Mouse (Mus musculus) spleen, adult 2 months (tissue): Measurements from ENCODE around the gene Gm9903. TPM values are rescaled to one million over a fixed set of nuclear protein-coding genes. Genes with fewer than 3 reads are reported as not detected.

Experiments used
- DNase-seq, 2 experiments: peaks; one replicate each; pipeline versions ENCODE4 v3.0.0 to v3.0.0-alpha.2; 2012 to 2021; ENCODE audit warnings: low spot score in 2 of 2, low read depth in 1 of 2
- H3K27ac ChIP-seq: fragments of 200-500 bp; 2 replicates; pipeline ENCODE4 v1.5.1; 2012; ENCODE audit warnings: low read length, inconsistent platforms; ENCODE audit not compliant: insufficient read depth
- H3K27me3 ChIP-seq: fragments of 200-500 bp; 2 replicates; pipeline ENCODE4 v1.6.1; 2012; ENCODE audit warnings: mild to moderate bottlenecking, moderate library complexity, low read length, inconsistent platforms; ENCODE audit not compliant: control insufficient read depth, insufficient read depth
- H3K36me3 ChIP-seq: fragments of 200-500 bp; 2 replicates; pipeline ENCODE4 v1.6.1; 2012; ENCODE audit warnings: mild to moderate bottlenecking, low read length, inconsistent platforms; ENCODE audit not compliant: control insufficient read depth, insufficient read depth
- H3K4me1 ChIP-seq: fragments of 200-500 bp; 2 replicates; pipeline ENCODE4 v1.6.1; 2011; ENCODE audit warnings: inconsistent platforms; ENCODE audit not compliant: control insufficient read depth, insufficient read depth, insufficient read length
- H3K4me3 ChIP-seq: fragments of 200-500 bp; 2 replicates; pipeline ENCODE4 v1.5.1; 2011; ENCODE audit warnings: mild to moderate bottlenecking, inconsistent platforms; ENCODE audit not compliant: insufficient read depth, insufficient read length; ENCODE audit errors: extremely low read depth
- CTCF ChIP-seq: fragments of 200-500 bp; IDR thresholded peaks from 2 replicates; pipeline ENCODE4 v1.5.1; 2011; ENCODE audit warnings: mild to moderate bottlenecking, inconsistent platforms; ENCODE audit not compliant: insufficient read depth, insufficient read length, insufficient replicate concordance; ENCODE audit errors: extremely low read depth
- POLR2A ChIP-seq: fragments of 200-500 bp; IDR thresholded peaks from 2 replicates; pipeline ENCODE4 v1.6.1; 2011; ENCODE audit warnings: low read depth, low read length, inconsistent platforms
- WGBS: fragments of 180-500 bp; shearing (Covaris S2); methylation state at CpG from one replicate; pipeline ENCODE4 v1.1.7; 2018; 5-methylcytosine and 5-hydroxymethylcytosine counted together
- polyA plus RNA-seq: library from polyadenylated mRNA; depleted of rRNA; stranded (reverse); fragments of >200 nt; gene quantifications from 2 replicates; pipeline ENCODE4 v1.2.3, GENCODE M21; 2012

Gm9903 gene
- polyA plus RNA-seq, 1 experiment = 0.43 TPM

DNA sequence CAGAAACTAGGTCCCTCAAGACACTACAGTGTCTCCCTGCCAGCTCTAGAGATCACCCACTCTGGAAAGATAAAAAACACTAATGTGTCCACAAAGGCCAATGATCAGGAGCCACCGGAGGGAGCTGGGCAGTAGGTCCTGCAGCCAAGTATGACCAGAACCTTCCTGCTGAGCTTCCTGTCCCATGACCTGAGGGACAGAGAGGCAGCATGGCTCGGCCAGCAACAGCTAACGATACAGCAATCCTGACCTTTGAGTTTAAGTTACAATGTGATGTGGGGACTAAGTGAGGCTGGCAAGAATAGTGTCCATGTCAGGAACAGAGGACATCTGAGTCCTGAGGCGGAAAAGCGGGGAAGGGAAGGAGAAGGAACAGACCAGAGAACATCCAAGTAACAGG lies 24.4 kb upstream of the Gm9903 start:
- DNase-seq = no peak
- 87% methylated on average over 5 of the region's 5 CpGs for WGBS

DNA sequence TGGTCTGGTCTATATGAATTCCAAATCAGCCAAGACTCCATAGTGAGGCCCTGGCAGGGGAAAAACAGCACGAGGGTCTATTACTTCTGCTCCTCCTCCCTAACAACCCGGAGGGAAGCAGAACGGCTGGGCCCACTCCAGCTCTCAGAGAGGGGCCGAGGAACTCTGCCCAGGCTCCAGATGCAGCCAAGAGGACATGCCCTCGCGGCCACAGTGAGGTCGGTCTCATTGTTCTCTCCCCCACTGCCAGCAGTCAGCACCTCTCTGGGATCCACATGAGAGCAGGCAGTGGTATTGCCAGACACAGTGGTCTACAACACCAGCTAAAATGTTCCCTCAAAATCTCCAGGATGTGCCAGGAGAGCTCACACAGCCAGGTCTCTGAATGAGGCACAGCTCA lies 23.1 kb upstream of the Gm9903 start:
- Histone ChIP-seq H3K27ac (no peak overlapping the region), H3K4me3 (no peak overlapping the region), H3K36me3 (peaks cover 21% of the 10 kb centered on the region), H3K27me3 (no peaks in the 10 kb centered on the region), H3K4me1 (no peaks in the 10 kb centered on the region)
- DNase-seq = no peak
- 93% methylated on average over 7 of the region's 7 CpGs for WGBS
- TF ChIP-seq CTCF (no peak), POLR2A (no peak)

More for the DNA sequence above, 24.4 kb upstream of the Gm9903 start:
- Histone ChIP-seq H3K4me3 (no peak overlapping the region), H3K27ac (no peak overlapping the region), H3K27me3 (no peaks in the 10 kb centered on the region), H3K36me3 (peaks cover 23% of the 10 kb centered on the region), H3K4me1 (no peaks in the 10 kb centered on the region)
- TF ChIP-seq CTCF (no peak), POLR2A (no peak)

DNA sequence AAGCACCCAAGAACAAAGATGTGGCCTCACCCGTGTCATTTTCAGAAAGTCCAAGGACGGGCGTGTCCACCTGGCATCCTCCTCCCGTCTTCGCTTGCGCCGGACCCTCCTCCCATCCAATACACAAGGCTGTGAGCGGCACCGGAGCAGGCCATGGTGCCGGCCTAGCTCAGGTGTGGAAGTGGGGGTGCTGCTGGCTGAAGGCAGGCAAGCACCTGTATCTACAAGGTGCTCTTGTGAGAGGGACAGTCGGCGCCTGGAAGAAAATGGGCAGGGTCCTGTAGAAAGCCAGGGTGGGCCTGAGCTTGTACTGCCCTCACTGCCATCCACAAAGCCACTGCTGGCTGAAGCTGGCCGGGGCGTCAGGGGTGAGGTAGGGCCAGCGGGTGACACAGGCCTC lies 22.3 kb upstream of the Gm9903 start:
- TF ChIP-seq POLR2A = no peak
- TF ChIP-seq CTCF = no peak
- no peaks in the 10 kb centered on the region for H3K27me3 ChIP-seq
- H3K4me3 ChIP-seq = no peak overlapping the region
- no peak for DNase-seq
- no peak overlapping the region for H3K27ac ChIP-seq
- WGBS = 96% methylated on average over 15 of the region's 15 CpGs
- no peaks in the 10 kb centered on the region for H3K4me1 ChIP-seq
- peaks cover 24% of the 10 kb centered on the region for H3K36me3 ChIP-seq

DNA sequence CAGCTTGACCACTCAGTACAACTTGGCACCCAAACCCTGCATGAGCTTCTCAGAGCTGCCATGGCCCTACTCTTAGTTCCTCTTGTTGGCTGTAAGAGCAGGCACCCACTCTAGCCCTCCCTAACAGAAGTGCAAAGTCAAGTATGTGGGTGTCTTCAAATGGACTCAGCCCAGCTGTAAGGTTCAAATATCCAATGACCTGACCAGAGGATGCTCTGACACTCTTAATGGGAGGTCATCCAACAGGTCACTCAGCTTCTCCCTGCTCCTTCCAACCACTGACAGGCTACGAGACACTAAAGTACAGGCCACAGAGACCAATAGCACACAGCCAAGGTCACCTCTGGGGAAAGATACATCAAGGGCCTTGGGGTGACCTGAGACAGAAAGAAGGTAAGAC lies 20.5 kb upstream of the Gm9903 start:
- peaks cover 31% of the 10 kb centered on the region for H3K36me3 ChIP-seq
- DNase-seq = no peak
- no peaks in the 10 kb centered on the region for H3K27me3 ChIP-seq
- no peak overlapping the region for H3K4me3 ChIP-seq
- no peak for TF ChIP-seq POLR2A
- TF ChIP-seq CTCF = no peak
- 100% methylated on average over 1 of the region's 1 CpGs for WGBS
- H3K4me1 ChIP-seq = no peaks in the 10 kb centered on the region
- no peak overlapping the region for H3K27ac ChIP-seq

DNA sequence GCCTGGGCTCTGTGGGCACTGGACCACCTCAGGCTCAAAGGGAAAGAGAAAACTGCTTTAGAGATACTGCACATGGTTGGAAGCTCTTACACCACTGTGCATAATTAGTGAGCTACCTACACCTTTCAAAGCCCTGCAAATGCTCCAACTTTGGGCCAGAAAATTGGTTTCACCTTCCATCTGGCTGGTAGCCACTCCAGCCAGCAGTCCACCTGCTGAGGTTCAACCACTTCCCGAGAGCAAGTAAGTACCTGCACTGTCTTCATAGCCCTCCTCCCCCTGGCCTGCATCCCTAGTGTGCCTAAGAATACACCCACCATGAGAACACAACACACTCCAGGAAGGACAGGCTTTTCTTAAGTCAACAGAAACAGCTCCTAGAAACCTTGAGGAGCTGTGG lies 17.9 kb upstream of the Gm9903 start:
- no peak for DNase-seq
- H3K36me3 ChIP-seq = peaks cover 33% of the 10 kb centered on the region
- TF ChIP-seq POLR2A (no peak), CTCF (no peak)
- 94% methylated on average over 1 of the region's 1 CpGs for WGBS
- no peak overlapping the region for H3K27ac ChIP-seq
- no peak overlapping the region for H3K4me3 ChIP-seq
- no peaks in the 10 kb centered on the region for H3K4me1 ChIP-seq
- no peaks in the 10 kb centered on the region for H3K27me3 ChIP-seq

DNA sequence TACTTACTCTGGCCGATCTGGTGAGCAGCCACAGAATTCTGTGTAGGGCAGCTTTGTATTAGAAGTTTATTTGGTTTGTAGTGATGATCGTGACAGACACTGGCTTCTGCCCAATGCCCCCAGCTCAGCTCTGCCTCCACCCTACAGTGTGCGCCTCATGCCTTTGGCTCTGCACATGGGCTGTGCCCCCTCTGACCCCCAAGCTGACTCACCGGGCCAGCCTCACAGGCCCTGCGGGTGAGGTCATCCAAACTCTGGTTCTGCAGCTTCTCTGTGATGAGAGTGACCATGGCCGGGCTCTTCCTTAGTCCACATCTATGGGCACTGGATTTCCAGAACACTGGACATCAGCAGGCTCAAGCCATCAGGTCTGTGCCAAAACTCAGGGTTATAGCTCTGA lies 15.3 kb upstream of the Gm9903 start:
- Histone ChIP-seq H3K4me3 (no peak overlapping the region), H3K4me1 (no peaks in the 10 kb centered on the region), H3K27me3 (no peaks in the 10 kb centered on the region), H3K36me3 (peaks cover 19% of the 10 kb centered on the region), H3K27ac (no peak overlapping the region)
- no peak for DNase-seq
- WGBS = 88% methylated on average over 6 of the region's 6 CpGs
- no peak for TF ChIP-seq CTCF
- no peak for TF ChIP-seq POLR2A

DNA sequence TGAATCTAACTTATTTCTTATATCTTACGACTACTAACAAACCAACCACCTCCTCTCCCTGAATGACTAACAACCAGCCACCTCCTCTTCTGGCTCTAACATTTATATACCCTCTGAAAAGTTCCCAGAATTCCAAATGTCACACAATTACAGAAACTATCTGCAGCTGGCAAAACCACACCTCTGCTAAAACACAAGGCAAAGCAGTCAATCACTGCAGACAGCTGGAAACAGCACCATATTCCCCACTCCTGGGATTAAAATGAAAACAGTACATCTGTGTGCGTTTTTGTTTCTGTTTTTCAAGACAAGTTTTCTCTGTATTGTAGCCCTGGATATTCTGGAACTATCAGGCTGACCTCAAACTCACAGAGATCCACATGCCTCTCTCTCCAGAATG lies 7.1 kb upstream of the Gm9903 start:
- H3K4me1 ChIP-seq = peaks cover under 1% of the 10 kb centered on the region; the same call in 1 of the 2 replicates
- TF ChIP-seq CTCF (no peak), POLR2A (no peak)
- 91% methylated on average over 2 of the region's 2 CpGs for WGBS

More for the DNA sequence above, 7.1 kb upstream of the Gm9903 start:
- no peak overlapping the region for H3K27ac ChIP-seq
- H3K36me3 ChIP-seq = no peaks in the 10 kb centered on the region
- no peak for DNase-seq
- H3K4me3 ChIP-seq = no peak overlapping the region
- H3K27me3 ChIP-seq = no peaks in the 10 kb centered on the region
